Mouse (Mus musculus): ENCODE results near the gene Heatr1. TPM values are rescaled to one million over a fixed set of nuclear protein-coding genes. Genes with fewer than 3 reads are reported as not detected.

The Heatr1 gene
- total and polyA plus RNA-seq, 2 experiments from 2014 or later, result 5.9 to 12.4 TPM

- no peaks in the 10 kb centered on the region for H3K27me3 ChIP-seq (ENCODE audit: insufficient read depth, low read length)
- H3K4me2 ChIP-seq (ENCODE audit: low read depth, low read length), result no peak overlapping the region
- WGBS, result 88% methylated on average over 9 of the region's 9 CpGs
- no peak overlapping the region for H3K4me3 ChIP-seq (ENCODE audit: low read length)
- peaks cover 37% of the 10 kb centered on the region for H3K36me3 ChIP-seq (ENCODE audit: insufficient read depth, low read length)
- no peaks in the 10 kb centered on the region for H3K9me3 ChIP-seq (ENCODE audit: low read length)
- no peak overlapping the region for H3K27ac ChIP-seq
- no peak for ATAC-seq
- H3K4me1 ChIP-seq (ENCODE audit: insufficient read depth, low read length), result no peaks in the 10 kb centered on the region
- TF ChIP-seq CTCF (IDR thresholded peaks at IDR 0.05; ENCODE audit: low read depth), result no peak
- H3K9ac ChIP-seq (replicated peaks; ENCODE audit: low read length), result no peak overlapping the region
- DNase-seq (ENCODE audit: low spot score), result peak; percentile 11
Observed at GRCm38 (mm10) chr13:12408343-12409066, 13.7 kb downstream of the Heatr1 start.

DNA sequence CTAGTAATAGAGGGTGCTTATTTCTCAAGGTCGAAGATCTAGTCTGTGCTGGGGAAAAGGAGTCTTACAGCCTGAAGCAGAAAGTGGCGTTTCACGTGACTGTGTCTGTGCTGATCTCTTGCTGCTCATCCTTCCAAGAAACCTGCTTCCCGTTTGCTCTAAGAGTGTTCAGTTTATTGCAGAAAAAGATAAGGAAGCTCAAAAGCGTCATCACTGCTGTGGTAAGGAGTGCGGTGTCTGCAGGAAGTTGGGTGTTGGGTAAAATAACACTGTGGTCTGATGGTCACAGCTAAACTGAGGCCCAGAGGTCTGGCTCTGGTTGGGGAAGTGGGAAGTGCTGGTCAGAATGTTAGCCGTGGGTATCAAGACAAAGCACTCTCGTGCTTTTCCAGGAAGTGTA, 17.2 kb downstream of the Heatr1 start:
- 88% methylated on average over 8 of the region's 8 CpGs for WGBS
- Histone ChIP-seq H3K27ac (no peak overlapping the region), H3K27me3 (ENCODE audit: insufficient read depth, low read length) (no peaks in the 10 kb centered on the region), H3K4me2 (ENCODE audit: low read depth, low read length) (no peak overlapping the region), H3K36me3 (ENCODE audit: insufficient read depth, low read length) (peaks cover 41% of the 10 kb centered on the region), H3K4me3 (ENCODE audit: low read length) (no peak overlapping the region), H3K9ac (replicated peaks; ENCODE audit: low read length) (no peak overlapping the region), H3K9me3 (ENCODE audit: low read length) (no peaks in the 10 kb centered on the region), H3K4me1 (ENCODE audit: insufficient read depth, low read length) (no peaks in the 10 kb centered on the region)
- DNase-seq (ENCODE audit: low spot score), result no peak
- no peak for TF ChIP-seq CTCF (IDR thresholded peaks at IDR 0.05; ENCODE audit: low read depth)
- no peak for ATAC-seq

DNA sequence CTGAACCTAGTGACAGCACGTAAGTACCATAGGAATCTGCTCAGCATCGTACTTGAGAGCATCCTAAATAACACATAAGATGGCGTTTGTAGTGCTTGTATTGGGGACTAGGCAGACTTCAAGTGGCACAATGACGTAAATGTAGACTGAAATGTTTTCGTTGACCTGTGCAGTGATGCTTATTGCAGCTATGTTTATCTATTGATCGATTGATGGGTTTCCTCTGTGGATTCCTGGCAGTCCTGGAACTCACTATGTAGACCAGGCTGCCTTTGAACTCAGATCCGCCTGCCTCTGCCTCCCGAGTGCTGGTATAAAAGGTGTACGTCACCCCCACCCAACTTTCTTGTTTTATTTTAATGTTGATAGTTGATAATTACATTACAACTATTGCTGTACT, 25.8 kb downstream of the Heatr1 start:
- H3K4me3 ChIP-seq (ENCODE audit: low read length), result no peak overlapping the region
- H3K4me2 ChIP-seq (ENCODE audit: low read depth, low read length), result no peak overlapping the region
- peaks cover 74% of the 10 kb centered on the region for H3K36me3 ChIP-seq (ENCODE audit: insufficient read depth, low read length)
- DNase-seq (ENCODE audit: low spot score), result no peak
- no peaks in the 10 kb centered on the region for H3K4me1 ChIP-seq (ENCODE audit: insufficient read depth, low read length)
- no peaks in the 10 kb centered on the region for H3K27me3 ChIP-seq (ENCODE audit: insufficient read depth, low read length)
- no peak overlapping the region for H3K27ac ChIP-seq
- no peak for TF ChIP-seq CTCF (IDR thresholded peaks at IDR 0.05; ENCODE audit: low read depth)
- no peak overlapping the region for H3K9ac ChIP-seq (replicated peaks; ENCODE audit: low read length)
- H3K9me3 ChIP-seq (ENCODE audit: low read length), result no peaks in the 10 kb centered on the region
- 95% methylated on average over 9 of the region's 9 CpGs for WGBS
- no peak for ATAC-seq

- ATAC-seq (no peak), DNase-seq (ENCODE audit: low spot score) (no peak)
- peaks cover 81% of the 10 kb centered on the region for H3K36me3 ChIP-seq (ENCODE audit: insufficient read depth, low read length)
- H3K9me3 ChIP-seq (ENCODE audit: low read length), result no peaks in the 10 kb centered on the region
- H3K27ac ChIP-seq, result no peak overlapping the region
- no peak overlapping the region for H3K4me3 ChIP-seq (ENCODE audit: low read length)
- no peak overlapping the region for H3K4me2 ChIP-seq (ENCODE audit: low read depth, low read length)
- H3K27me3 ChIP-seq (ENCODE audit: insufficient read depth, low read length), result no peaks in the 10 kb centered on the region
- no peaks in the 10 kb centered on the region for H3K4me1 ChIP-seq (ENCODE audit: insufficient read depth, low read length)
- H3K9ac ChIP-seq (replicated peaks; ENCODE audit: low read length), result no peak overlapping the region
- WGBS, result 98% methylated on average over 13 of the region's 13 CpGs
- no peak for TF ChIP-seq CTCF (IDR thresholded peaks at IDR 0.05; ENCODE audit: low read depth)
Observed at GRCm38 (mm10) chr13:12428556-12428955, 33.7 kb downstream of the Heatr1 start.

DNA sequence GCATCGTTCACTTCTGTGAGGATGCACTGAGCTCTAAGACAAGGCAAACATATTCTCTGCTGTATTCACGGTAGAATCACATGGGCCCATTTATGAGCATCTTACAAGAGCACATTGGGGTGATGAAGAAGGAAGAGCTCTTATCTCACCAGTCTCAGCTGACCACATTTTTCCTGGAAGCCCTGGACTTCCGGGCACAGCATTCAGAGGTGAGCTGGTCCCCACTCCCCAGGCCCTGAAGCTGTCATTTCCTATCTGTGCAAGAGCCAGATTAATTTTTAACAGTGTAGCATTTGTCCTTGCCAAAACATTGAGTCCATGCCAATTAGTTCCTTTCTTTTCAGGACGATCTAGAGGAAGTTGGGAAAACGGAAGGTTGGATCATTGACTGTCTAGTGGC, 39.0 kb downstream of the Heatr1 start:
- Histone ChIP-seq H3K36me3 (ENCODE audit: insufficient read depth, low read length) (peaks cover 84% of the 10 kb centered on the region), H3K9me3 (ENCODE audit: low read length) (no peaks in the 10 kb centered on the region), H3K4me1 (ENCODE audit: insufficient read depth, low read length) (no peaks in the 10 kb centered on the region), H3K27ac (no peak overlapping the region), H3K4me2 (ENCODE audit: low read depth, low read length) (no peak overlapping the region), H3K4me3 (ENCODE audit: low read length) (no peak overlapping the region), H3K27me3 (ENCODE audit: insufficient read depth, low read length) (no peaks in the 10 kb centered on the region), H3K9ac (replicated peaks; ENCODE audit: low read length) (no peak overlapping the region)
- no peak for DNase-seq (ENCODE audit: low spot score)
- ATAC-seq, result no peak
- WGBS, result 84% methylated on average over 5 of the region's 5 CpGs
- TF ChIP-seq CTCF (IDR thresholded peaks at IDR 0.05; ENCODE audit: low read depth), result no peak

GRCm38 (mm10) chr13:12439586-12439985, 44.8 kb downstream of the Heatr1 start:
- WGBS, result 91% methylated on average over 3 of the region's 3 CpGs
- no peak for TF ChIP-seq CTCF (IDR thresholded peaks at IDR 0.05; ENCODE audit: low read depth)
- H3K36me3 ChIP-seq (ENCODE audit: insufficient read depth, low read length), result peaks cover 57% of the 10 kb centered on the region

DNA sequence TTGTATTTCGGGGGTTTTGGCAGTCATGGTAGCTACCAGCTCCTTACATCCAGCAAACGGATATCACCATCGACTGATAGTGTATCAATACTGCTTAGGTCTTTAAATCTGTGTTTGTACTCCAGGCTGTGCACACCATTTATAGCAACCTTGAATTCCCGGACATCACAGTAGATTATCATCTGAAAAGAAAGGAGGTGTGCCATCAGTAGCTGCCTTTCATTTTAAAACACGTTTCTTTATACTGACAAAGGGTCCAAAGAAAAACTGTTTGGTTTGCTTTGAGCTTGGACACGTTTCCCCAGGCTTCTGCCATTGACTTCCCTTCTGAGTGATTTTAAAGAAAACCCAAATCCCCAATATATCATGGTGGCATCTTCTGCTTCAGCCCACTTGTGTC, 46.0 kb downstream of the Heatr1 start:
- Histone ChIP-seq H3K27ac (no peak overlapping the region), H3K27me3 (ENCODE audit: insufficient read depth, low read length) (no peaks in the 10 kb centered on the region), H3K9me3 (ENCODE audit: low read length) (no peaks in the 10 kb centered on the region), H3K36me3 (ENCODE audit: insufficient read depth, low read length) (peaks cover 45% of the 10 kb centered on the region), H3K9ac (replicated peaks; ENCODE audit: low read length) (no peak overlapping the region), H3K4me2 (ENCODE audit: low read depth, low read length) (no peak overlapping the region), H3K4me3 (ENCODE audit: low read length) (no peak overlapping the region), H3K4me1 (ENCODE audit: insufficient read depth, low read length) (no peaks in the 10 kb centered on the region)
- TF ChIP-seq CTCF (IDR thresholded peaks at IDR 0.05; ENCODE audit: low read depth), result no peak
- WGBS, result 87% methylated on average over 6 of the region's 6 CpGs
- DNase-seq (ENCODE audit: low spot score) (no peak), ATAC-seq (no peak)

More at GRCm38 (mm10) chr13:12439586-12439985, 44.8 kb downstream of the Heatr1 start:
- no peak overlapping the region for H3K4me2 ChIP-seq (ENCODE audit: low read depth, low read length)
- H3K4me1 ChIP-seq (ENCODE audit: insufficient read depth, low read length), result no peaks in the 10 kb centered on the region
- ATAC-seq (no peak), DNase-seq (ENCODE audit: low spot score) (no peak)
- H3K9ac ChIP-seq (replicated peaks; ENCODE audit: low read length), result no peak overlapping the region
- H3K27me3 ChIP-seq (ENCODE audit: insufficient read depth, low read length), result no peaks in the 10 kb centered on the region
- no peak overlapping the region for H3K27ac ChIP-seq
- no peaks in the 10 kb centered on the region for H3K9me3 ChIP-seq (ENCODE audit: low read length)
- no peak overlapping the region for H3K4me3 ChIP-seq (ENCODE audit: low read length)
